Mouse (Mus musculus): Measurements from ENCODE around the gene Ncoa7.
"Not testable (repeated sequence)": the region's sequence is repeated elsewhere in the genome, so short reads cannot be mapped to it uniquely, and the experiment has no call there.

Ncoa7 gene

GRCm38 (mm10) chr10:30666580-30666979 is 136.5 kb downstream of the Ncoa7 start:
- no peak for DNase-seq (ENCODE audit: low spot score)

GRCm38 (mm10) chr10:30660564-30661328 is 142.4 kb downstream of the Ncoa7 start:
- DNase-seq (ENCODE audit: low spot score): no peak

- no peak for DNase-seq (ENCODE audit: low spot score)
These were observed 147.5 kb downstream of the Ncoa7 start for GRCm38 (mm10) chr10:30655655-30656054.

GRCm38 (mm10) chr10:30647681-30648080 is 155.4 kb downstream of the Ncoa7 start:
- DNase-seq (ENCODE audit: low spot score): no peak

- DNase-seq (ENCODE audit: low spot score): no peak
These were observed 164.9 kb downstream of the Ncoa7 start for GRCm38 (mm10) chr10:30638216-30638615.

- DNase-seq (ENCODE audit: low spot score): not testable (repeated sequence)
These were observed 166.5 kb downstream of the Ncoa7 start for GRCm38 (mm10) chr10:30636474-30637154.

- DNase-seq (ENCODE audit: low spot score): no peak
These were observed 170.4 kb downstream of the Ncoa7 start for GRCm38 (mm10) chr10:30632718-30633117.

- no peak for DNase-seq (ENCODE audit: low spot score)
These were observed 173.1 kb downstream of the Ncoa7 start for GRCm38 (mm10) chr10:30629977-30630376.

GRCm38 (mm10) chr10:30629513-30629912 is 173.6 kb downstream of the Ncoa7 start, which contains the start of gene Hint3:
Gene Hint3 (minus strand): TSS chr10:30629632.
- DNase-seq (ENCODE audit: low spot score): no peak

- not testable (repeated sequence) for DNase-seq (ENCODE audit: low spot score)
These were observed 174.7 kb downstream of the Ncoa7 start for GRCm38 (mm10) chr10:30628444-30628843.

GRCm38 (mm10) chr10:30627548-30627947 is 175.6 kb downstream of the Ncoa7 start:
- DNase-seq (ENCODE audit: low spot score): no peak

- DNase-seq (ENCODE audit: low spot score): no peak
These were observed 178.7 kb downstream of the Ncoa7 start for GRCm38 (mm10) chr10:30624161-30625019.

GRCm38 (mm10) chr10:30622928-30623327 is 180.2 kb downstream of the Ncoa7 start:
- DNase-seq (ENCODE audit: low spot score): no peak

- DNase-seq (ENCODE audit: low spot score): no peak
These were observed 184.3 kb downstream of the Ncoa7 start for GRCm38 (mm10) chr10:30618918-30619210.

GRCm38 (mm10) chr10:30618091-30618917 is 184.8 kb downstream of the Ncoa7 start:
- DNase-seq (ENCODE audit: low spot score): peak; percentile 97

- no peak for DNase-seq (ENCODE audit: low spot score)
These were observed 190.1 kb downstream of the Ncoa7 start for GRCm38 (mm10) chr10:30613039-30613438.

- no peak for DNase-seq (ENCODE audit: low spot score)
These were observed 193.5 kb downstream of the Ncoa7 start for GRCm38 (mm10) chr10:30609614-30610013.

- no peak for DNase-seq (ENCODE audit: low spot score)
These were observed 195.0 kb downstream of the Ncoa7 start for GRCm38 (mm10) chr10:30608109-30608508.

GRCm38 (mm10) chr10:30600542-30600966 is 202.6 kb downstream of the Ncoa7 start, which contains the start of gene Trmt11:
Gene Trmt11 (minus strand): TSS chr10:30600749.
- DNase-seq (ENCODE audit: low spot score): peak; percentile 74

GRCm38 (mm10) chr10:30600094-30600534 is 203.0 kb downstream of the Ncoa7 start:
- DNase-seq (ENCODE audit: low spot score): no peak

GRCm38 (mm10) chr10:30587037-30587436 is 216.1 kb downstream of the Ncoa7 start:
- DNase-seq (ENCODE audit: low spot score): no peak

Data from spleen, adult 12 weeks (tissue).